Mouse (Mus musculus): ENCODE measurements around the gene Dnajc14. TPM values are rescaled to one million over a fixed set of nuclear protein-coding genes. Genes with fewer than 3 reads are reported as not detected.
A peak's percentile ranks its signal among the peaks of the same experiment; 100 is the strongest.

Dnajc14 gene
- total and polyA plus RNA-seq, 3 experiments, result 25.3 to 33.7 (median 32.6) TPM

DNA sequence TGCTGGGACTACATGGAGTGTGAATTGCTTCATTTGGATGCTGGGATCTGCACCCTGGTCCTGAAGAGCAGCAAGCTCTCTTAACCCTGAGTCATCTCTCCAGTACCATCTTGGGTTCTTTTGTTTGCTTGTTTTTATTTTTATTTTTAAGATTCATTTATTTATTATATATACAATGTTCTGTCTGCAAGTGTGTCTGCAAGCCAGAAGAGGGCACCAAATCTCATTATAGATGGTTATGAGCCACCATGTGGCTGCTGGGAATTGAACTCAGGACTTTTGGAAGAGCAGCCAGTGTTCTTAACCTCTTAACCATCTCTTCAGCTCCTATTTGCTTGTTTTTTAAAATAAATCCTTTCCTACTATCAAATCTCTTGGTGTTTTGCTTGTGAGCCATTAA, 33.5 kb downstream of the Dnajc14 start:
- no peak overlapping the region for H3K27ac ChIP-seq (ENCODE audit: insufficient read depth, low read depth)
- H3K9ac ChIP-seq (ENCODE audit: insufficient read depth, low read depth), result no peak overlapping the region
- no peak overlapping the region for H3K4me2 ChIP-seq (ENCODE audit: insufficient read depth, low read depth, poor library complexity, severe bottlenecking)
- no peak for DNase-seq (ENCODE audit: extremely low read depth)
- no peak for TF ChIP-seq MAFK (IDR thresholded peaks at IDR 0.05; ENCODE audit: insufficient replicate concordance, low read length)
- TF ChIP-seq CTCF (conservative IDR thresholded peaks at IDR 0.05 in 1 of 2, IDR thresholded peaks at IDR 0.05 in 1 of 2; ENCODE audit: low read depth in 2 of 2, low read length in 2 of 2), result peak in 1 of 2 experiments; percentile 24; a peak in 1 of 4 replicates
- TF ChIP-seq MAX (IDR thresholded peaks at IDR 0.05; ENCODE audit: low read length), result no peak
- peaks cover 14% of the 10 kb centered on the region; the same call in 1 of the 2 replicates for H3K79me2 ChIP-seq (replicated peaks; ENCODE audit: control insufficient read depth, extremely low read depth, insufficient read depth, poor library complexity, severe bottlenecking)
- dilution Hi-C loops (cut with MboI; ENCODE audit: extremely low pct_ligation_motif_present, extremely low pct_unique_long_range_greater_than_20kb, low sequenced_read_pairs) (no loop called here), in situ Hi-C loops (cut with MboI; ENCODE audit: low pct_ligation_motif_present, low pct_unique_long_range_greater_than_20kb, low sequenced_read_pairs) (loop anchor here (5.0 kb wide), 1 partner anchor 60 kb away; no protein-coding TSS in a partner anchor)
- peaks cover 5% of the 10 kb centered on the region for H3K9me3 ChIP-seq (replicated peaks; ENCODE audit: low read length)
- H3K4me1 ChIP-seq (ENCODE audit: control insufficient read depth in 1 of 2, insufficient read depth in 2 of 2), result no peaks in the 10 kb centered on the region
- H3K36me3 ChIP-seq (replicated peaks in 1 of 2; ENCODE audit: control insufficient read depth in 1 of 2, insufficient read depth in 1 of 2, low read length in 1 of 2), result peaks cover 35 to 87% of the 10 kb centered on the region in 2 experiments
- no peaks in the 10 kb centered on the region for H3K27me3 ChIP-seq (replicated peaks)
- no peak overlapping the region for H3K4me3 ChIP-seq (replicated peaks in 1 of 3; ENCODE audit: low read depth in 2 of 3, low read length in 2 of 3, poor library complexity in 1 of 3)

DNA sequence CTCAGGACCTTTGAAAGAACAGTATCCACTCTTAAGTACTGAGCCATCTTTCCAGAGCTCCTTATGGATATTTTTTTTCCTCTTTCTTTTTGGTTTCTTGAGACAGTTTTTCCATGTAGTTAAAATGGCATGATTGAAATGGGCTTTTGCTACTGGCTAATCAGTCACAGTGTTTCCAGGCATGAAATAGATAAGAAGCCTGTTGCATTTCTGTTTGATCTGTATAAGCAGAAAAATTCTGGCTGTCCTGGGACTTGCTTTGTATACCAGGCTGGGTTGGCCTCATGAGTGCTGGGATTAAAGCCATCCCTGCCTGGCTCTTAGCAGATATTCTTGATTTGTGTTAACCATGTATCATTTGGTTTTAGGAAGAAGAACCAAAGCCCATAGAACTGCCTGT, 35.6 kb downstream of the Dnajc14 start:
- H3K9me3 ChIP-seq (replicated peaks; ENCODE audit: low read length), result no peaks in the 10 kb centered on the region
- no peak overlapping the region for H3K9ac ChIP-seq (ENCODE audit: insufficient read depth, low read depth)
- no peak overlapping the region for H3K27ac ChIP-seq (ENCODE audit: insufficient read depth, low read depth)
- H3K36me3 ChIP-seq (replicated peaks in 1 of 2; ENCODE audit: control insufficient read depth in 1 of 2, insufficient read depth in 1 of 2, low read length in 1 of 2), result peaks cover 40 to 85% of the 10 kb centered on the region in 2 experiments
- H3K4me2 ChIP-seq (ENCODE audit: insufficient read depth, low read depth, poor library complexity, severe bottlenecking), result no peak overlapping the region
- dilution Hi-C loops (cut with MboI; ENCODE audit: extremely low pct_ligation_motif_present, extremely low pct_unique_long_range_greater_than_20kb, low sequenced_read_pairs), result no loop called here
- H3K27me3 ChIP-seq (replicated peaks), result no peaks in the 10 kb centered on the region
- H3K4me1 ChIP-seq (ENCODE audit: control insufficient read depth in 1 of 2, insufficient read depth in 2 of 2), result peaks cover 0 to 4% of the 10 kb centered on the region in 2 experiments; a peak in 1 of 4 replicates
- H3K79me2 ChIP-seq (replicated peaks; ENCODE audit: control insufficient read depth, extremely low read depth, insufficient read depth, poor library complexity, severe bottlenecking), result peaks cover 7% of the 10 kb centered on the region; the same call in 1 of the 2 replicates
- no peak overlapping the region for H3K4me3 ChIP-seq (replicated peaks in 1 of 3; ENCODE audit: low read depth in 2 of 3, low read length in 2 of 3, poor library complexity in 1 of 3)
- in situ Hi-C loops (cut with MboI; ENCODE audit: low pct_ligation_motif_present, low pct_unique_long_range_greater_than_20kb, low sequenced_read_pairs), result loop anchor here (5.0 kb wide), 1 partner anchor 58 kb away; no protein-coding TSS in a partner anchor
- TF ChIP-seq ETS1 (conservative IDR thresholded peaks at IDR 0.05; ENCODE audit: low read depth, low read length) (no peak), USF1 (IDR thresholded peaks at IDR 0.05; ENCODE audit: low read depth, low read length) (no peak), MEF2A (IDR thresholded peaks at IDR 0.05; ENCODE audit: borderline replicate concordance, low read depth, low read length) (no peak), POLR2A (IDR thresholded peaks at IDR 0.05; ENCODE audit: low read depth, low read length) (no peak), SIN3A (IDR thresholded peaks at IDR 0.05; ENCODE audit: low read length) (no peak), ELF1 (IDR thresholded peaks at IDR 0.05; ENCODE audit: low read depth, low read length) (no peak), ZNF384 (IDR thresholded peaks at IDR 0.05; ENCODE audit: low read depth, low read length) (no peak), USF2 (conservative IDR thresholded peaks at IDR 0.05; ENCODE audit: low read depth, low read length) (no peak), NELFE (IDR thresholded peaks at IDR 0.05; ENCODE audit: low read depth, low read length) (no peak), JUND (conservative IDR thresholded peaks at IDR 0.05; ENCODE audit: low read depth, low read length) (no peak), E2F4 (IDR thresholded peaks at IDR 0.05; ENCODE audit: insufficient replicate concordance, low read depth, low read length) (no peak), MAFK (IDR thresholded peaks at IDR 0.05; ENCODE audit: insufficient replicate concordance, low read length) (no peak), EP300 (IDR thresholded peaks at IDR 0.05; ENCODE audit: low read length) (no peak)
- no peak for DNase-seq (ENCODE audit: extremely low read depth)
